Mouse (Mus musculus) heart, embryonic 13.5 days (tissue): ENCODE measurements around the gene Dzip1. TPM values are rescaled to one million over a fixed set of nuclear protein-coding genes. Genes with fewer than 3 reads are reported as not detected.
A peak's percentile ranks its signal among the peaks of the same experiment; 100 is the strongest.

Source experiments
- ATAC-seq: fragments of 200-750 bp; cut with Nextera tagmentation; 2 replicates; pipeline ENCODE4 v1.8.0; 2017; ENCODE audit warnings: moderate TSS enrichment; ENCODE audit not compliant: insufficient number of reproducible peaks, low FRiP score, low TSS enrichment; ENCODE audit errors: extremely low read depth
- H3K27ac ChIP-seq: fragments of 300-500 bp; sonication (generic); replicated peaks from 2 replicates; pipeline ENCODE4 v1.5.1; 2015; ENCODE audit warnings: moderate library complexity, mild to moderate bottlenecking, inconsistent platforms
- H3K27me3 ChIP-seq: fragments of 300-500 bp; sonication (generic); replicated peaks from 2 replicates; pipeline ENCODE4 v1.6.1; 2015; ENCODE audit warnings: mild to moderate bottlenecking, inconsistent platforms
- H3K36me3 ChIP-seq: fragments of 300-500 bp; sonication (generic); 2 replicates; pipeline ENCODE4 v1.6.1; 2015; ENCODE audit warnings: mild to moderate bottlenecking, inconsistent platforms
- H3K4me1 ChIP-seq: fragments of 300-500 bp; sonication (generic); 2 replicates; pipeline ENCODE4 v1.6.1; 2015; ENCODE audit warnings: inconsistent platforms
- H3K4me2 ChIP-seq: fragments of 300-500 bp; sonication (generic); 2 replicates; pipeline ENCODE4 v1.6.1; 2015; ENCODE audit warnings: inconsistent platforms, mild to moderate bottlenecking, moderate library complexity
- H3K4me3 ChIP-seq: fragments of 300-500 bp; sonication (generic); 2 replicates; pipeline ENCODE4 v1.5.1; 2015; ENCODE audit warnings: moderate library complexity, mild to moderate bottlenecking, inconsistent platforms
- H3K9ac ChIP-seq: fragments of 300-500 bp; sonication (generic); 2 replicates; pipeline ENCODE4 v1.6.1; 2015; ENCODE audit warnings: inconsistent platforms, mild to moderate bottlenecking, moderate library complexity
- H3K9me3 ChIP-seq: fragments of 300-500 bp; sonication (generic); 2 replicates; pipeline ENCODE4 v1.6.1; 2016; ENCODE audit warnings: inconsistent platforms
- WGBS: fragments of 180-500 bp; shearing (Covaris S2); methylation state at CpG from one replicate; pipeline ENCODE4 v1.1.7; 2015; ENCODE audit warnings: mixed read lengths; 5-methylcytosine and 5-hydroxymethylcytosine counted together
- polyA plus RNA-seq: library from polyadenylated mRNA; unstranded; fragments of >200 nt; fragmentation: Nextera tagmentation; extraction: Ambion mirVana; gene quantifications from 2 replicates; pipeline ENCODE4 v1.2.1, GENCODE M21; 2015

Gene Dzip1
- polyA plus RNA-seq, 1 experiment from 2014 or later, result 8.0 TPM

DNA sequence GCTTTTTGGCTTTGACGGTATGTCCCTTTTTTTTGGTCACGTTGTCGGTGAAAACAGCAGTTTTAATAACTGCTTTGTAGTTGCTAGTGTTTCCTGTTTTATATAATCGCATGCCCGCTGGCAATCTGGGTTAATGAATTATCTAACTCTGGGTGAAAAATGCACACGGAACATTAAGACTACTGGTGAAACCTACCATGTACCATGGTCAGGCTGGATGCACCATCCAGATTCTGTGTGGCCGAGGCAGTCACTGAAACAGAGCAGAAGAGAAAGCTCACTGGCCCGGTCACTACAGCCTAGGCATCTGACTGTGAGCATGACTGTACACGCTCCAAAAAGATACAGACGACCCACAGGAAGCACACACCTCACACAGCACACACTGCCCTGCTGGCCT is 29.6 kb downstream of the Dzip1 start:
- Histone ChIP-seq H3K27me3 (no peaks in the 10 kb centered on the region), H3K4me3 (no peak overlapping the region), H3K9ac (no peak overlapping the region), H3K9me3 (no peaks in the 10 kb centered on the region), H3K4me1 (no peaks in the 10 kb centered on the region), H3K27ac (no peak overlapping the region), H3K36me3 (peaks cover 77% of the 10 kb centered on the region), H3K4me2 (no peak overlapping the region)
- ATAC-seq, result no peak
- 82% methylated on average over 10 of the region's 10 CpGs for WGBS

- 77% methylated on average over 7 of the region's 7 CpGs for WGBS
Measured at GRCm38 (mm10) chr14:118895228-118895627, 30.0 kb downstream of the Dzip1 start.

DNA sequence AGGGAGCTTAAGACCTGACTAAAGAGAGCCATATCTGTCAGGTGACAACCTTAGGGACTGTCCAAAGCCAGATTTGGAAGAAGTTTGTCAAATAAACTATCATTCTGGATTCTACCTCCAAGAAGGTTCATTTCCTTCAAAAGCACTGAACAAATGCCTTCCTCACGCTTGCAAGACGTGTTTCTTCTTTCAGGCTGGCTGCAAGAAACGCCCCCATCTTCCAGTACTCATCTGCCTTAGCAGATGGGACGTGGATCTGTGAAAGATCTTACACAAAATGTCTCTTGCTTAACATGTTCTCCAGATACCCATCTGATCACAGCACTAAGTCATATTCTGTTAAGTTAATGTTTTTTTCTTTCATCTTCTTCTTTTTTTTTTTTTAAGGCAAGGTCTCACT is 35.2 kb downstream of the Dzip1 start:
- Histone ChIP-seq H3K27me3 (no peaks in the 10 kb centered on the region), H3K27ac (no peak overlapping the region), H3K4me2 (no peak overlapping the region), H3K4me3 (no peak overlapping the region), H3K4me1 (no peaks in the 10 kb centered on the region), H3K36me3 (peaks cover 74% of the 10 kb centered on the region), H3K9ac (no peak overlapping the region), H3K9me3 (no peaks in the 10 kb centered on the region)
- WGBS, result 82% methylated on average over 4 of the region's 4 CpGs
- ATAC-seq, result no peak

More at GRCm38 (mm10) chr14:118895228-118895627, 30.0 kb downstream of the Dzip1 start:
- ATAC-seq, result no peak
- Histone ChIP-seq H3K9me3 (no peaks in the 10 kb centered on the region), H3K36me3 (peaks cover 74% of the 10 kb centered on the region), H3K27ac (no peak overlapping the region), H3K4me2 (no peak overlapping the region), H3K9ac (no peak overlapping the region), H3K27me3 (no peaks in the 10 kb centered on the region), H3K4me3 (no peak overlapping the region), H3K4me1 (no peaks in the 10 kb centered on the region)

DNA sequence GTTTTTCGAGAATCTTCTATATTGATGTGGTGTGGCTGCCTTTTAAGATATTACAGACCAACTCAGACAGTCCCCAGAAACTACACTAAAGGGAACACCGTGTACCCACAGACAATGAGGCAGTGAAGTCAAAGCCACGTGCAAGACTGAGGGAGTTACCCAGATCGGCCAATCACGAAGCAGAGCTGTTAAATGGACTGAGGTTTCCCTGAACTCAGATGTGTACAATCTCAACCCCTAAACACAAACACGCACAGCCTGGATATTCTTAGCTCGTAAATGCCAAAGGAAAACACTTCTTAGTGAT is 41.1 kb downstream of the Dzip1 start:
- no peak for ATAC-seq
- H3K9me3 ChIP-seq, result no peaks in the 10 kb centered on the region
- no peak overlapping the region for H3K9ac ChIP-seq
- no peaks in the 10 kb centered on the region for H3K27me3 ChIP-seq
- no peak overlapping the region; the same call in 1 of the 2 replicates for H3K4me2 ChIP-seq
- peaks cover 12% of the 10 kb centered on the region for H3K4me1 ChIP-seq
- 77% methylated on average over 7 of the region's 7 CpGs for WGBS
- H3K27ac ChIP-seq, result peak overlapping the region; percentile 63
- H3K36me3 ChIP-seq, result peaks cover 82% of the 10 kb centered on the region
- no peak overlapping the region for H3K4me3 ChIP-seq

DNA sequence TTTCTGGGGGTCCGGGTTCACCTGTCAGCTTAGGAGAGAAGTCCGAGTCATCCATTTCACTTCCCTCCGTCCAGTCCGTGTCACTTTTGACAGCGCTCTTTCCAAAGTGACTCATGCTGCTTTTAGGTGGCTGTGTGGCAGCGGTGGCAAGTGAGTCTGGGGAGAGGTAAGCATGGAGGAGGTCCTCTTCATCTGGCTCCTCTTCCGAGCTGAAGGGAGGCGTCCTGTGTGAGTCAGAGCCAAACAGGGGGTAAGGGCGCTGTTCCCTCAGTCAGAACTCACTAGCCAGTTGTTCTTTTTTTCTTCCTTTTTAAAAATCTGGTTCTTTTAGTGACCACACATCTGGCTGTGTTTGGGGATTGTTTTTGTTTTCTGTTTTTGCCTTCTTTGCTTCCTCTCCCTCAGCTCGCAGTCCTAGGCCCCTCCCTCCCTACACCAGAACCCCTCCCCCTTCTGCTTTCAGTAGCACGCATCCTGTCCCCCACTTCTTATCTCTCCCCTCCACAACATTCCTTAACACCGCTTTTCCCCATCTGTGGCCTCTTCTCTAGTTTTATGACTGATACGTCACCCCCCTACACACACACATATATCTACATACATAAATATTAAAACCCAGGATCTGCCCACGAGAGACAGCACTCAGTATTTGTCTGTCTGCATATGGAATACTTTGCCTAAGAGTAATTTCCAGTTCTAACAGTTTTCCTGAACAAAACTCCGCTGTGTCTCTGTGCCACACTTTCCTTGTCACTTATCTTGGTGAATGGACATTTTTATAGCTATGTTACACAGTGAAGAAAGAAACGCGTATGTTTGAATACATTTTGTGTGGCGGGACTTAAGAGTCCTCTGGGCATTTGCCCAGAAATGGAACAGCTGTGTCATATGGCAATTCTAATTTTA is 41.7 kb downstream of the Dzip1 start:
- Histone ChIP-seq H3K4me3 (no peak overlapping the region), H3K4me2 (peak overlapping the region; percentile 39), H3K27ac (peak overlapping the region; percentile 63), H3K9ac (no peak overlapping the region), H3K9me3 (no peaks in the 10 kb centered on the region), H3K4me1 (peaks cover 12% of the 10 kb centered on the region), H3K36me3 (peaks cover 82% of the 10 kb centered on the region), H3K27me3 (no peaks in the 10 kb centered on the region)
- ATAC-seq, result no peak
- 56% methylated on average over 18 of the region's 18 CpGs for WGBS

DNA sequence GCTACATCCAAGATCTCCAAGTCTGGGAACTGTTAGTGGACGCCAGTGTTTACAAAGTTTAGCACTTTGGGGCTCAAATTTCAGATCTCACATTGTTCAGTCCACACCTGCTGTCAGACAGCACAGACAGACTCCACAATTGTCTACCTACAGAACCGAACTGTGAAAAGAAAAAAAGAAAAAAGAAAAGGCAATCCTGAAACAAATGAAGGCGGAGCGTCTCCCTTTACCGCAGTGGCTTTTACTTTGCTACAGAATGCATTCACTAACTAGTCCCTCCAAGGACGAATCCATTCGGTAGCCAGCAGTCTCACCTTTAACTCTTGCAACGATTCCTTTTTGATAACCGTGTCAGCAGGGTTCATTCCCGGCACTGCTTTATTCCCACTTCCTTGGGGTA is 44.6 kb downstream of the Dzip1 start:
- Histone ChIP-seq H3K4me3 (no peak overlapping the region), H3K27ac (no peak overlapping the region), H3K4me1 (peaks cover 12% of the 10 kb centered on the region), H3K4me2 (no peak overlapping the region), H3K9me3 (no peaks in the 10 kb centered on the region), H3K9ac (no peak overlapping the region), H3K36me3 (peaks cover 77% of the 10 kb centered on the region), H3K27me3 (no peaks in the 10 kb centered on the region)
- ATAC-seq, result no peak
- 83% methylated on average over 10 of the region's 10 CpGs for WGBS

DNA sequence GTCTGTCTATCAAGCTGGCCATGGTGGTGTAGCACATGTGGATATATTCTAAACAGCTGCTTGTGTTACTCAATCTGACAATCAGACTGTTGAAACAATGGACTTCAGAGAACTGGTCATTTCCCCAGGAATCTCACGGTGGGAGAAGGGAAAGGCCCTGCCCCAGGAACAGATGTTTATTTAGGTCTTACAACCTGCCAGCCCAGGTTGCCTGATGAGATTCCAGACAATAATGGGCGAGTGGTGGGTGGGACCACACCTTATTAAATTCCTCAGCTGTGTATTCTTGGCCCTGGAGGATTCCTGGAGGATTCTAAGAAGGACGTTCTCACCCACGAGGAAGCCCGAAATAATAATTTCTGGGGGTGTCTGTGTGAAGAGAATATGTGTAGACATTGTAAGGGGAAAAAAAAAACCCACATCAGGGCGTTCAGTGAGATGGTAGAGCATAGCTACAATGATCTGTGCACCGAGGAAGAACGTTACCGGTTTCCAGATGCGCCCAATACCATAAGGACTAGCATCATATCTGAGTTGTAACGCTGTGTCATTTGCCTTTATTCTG is 46.8 kb downstream of the Dzip1 start:
- Histone ChIP-seq H3K27me3 (no peaks in the 10 kb centered on the region), H3K27ac (no peak overlapping the region), H3K36me3 (peaks cover 82% of the 10 kb centered on the region), H3K4me3 (no peak overlapping the region), H3K9ac (no peak overlapping the region), H3K4me1 (peaks cover 3% of the 10 kb centered on the region), H3K9me3 (no peaks in the 10 kb centered on the region), H3K4me2 (no peak overlapping the region)
- no peak for ATAC-seq
- WGBS, result 79% methylated on average over 11 of the region's 11 CpGs

DNA sequence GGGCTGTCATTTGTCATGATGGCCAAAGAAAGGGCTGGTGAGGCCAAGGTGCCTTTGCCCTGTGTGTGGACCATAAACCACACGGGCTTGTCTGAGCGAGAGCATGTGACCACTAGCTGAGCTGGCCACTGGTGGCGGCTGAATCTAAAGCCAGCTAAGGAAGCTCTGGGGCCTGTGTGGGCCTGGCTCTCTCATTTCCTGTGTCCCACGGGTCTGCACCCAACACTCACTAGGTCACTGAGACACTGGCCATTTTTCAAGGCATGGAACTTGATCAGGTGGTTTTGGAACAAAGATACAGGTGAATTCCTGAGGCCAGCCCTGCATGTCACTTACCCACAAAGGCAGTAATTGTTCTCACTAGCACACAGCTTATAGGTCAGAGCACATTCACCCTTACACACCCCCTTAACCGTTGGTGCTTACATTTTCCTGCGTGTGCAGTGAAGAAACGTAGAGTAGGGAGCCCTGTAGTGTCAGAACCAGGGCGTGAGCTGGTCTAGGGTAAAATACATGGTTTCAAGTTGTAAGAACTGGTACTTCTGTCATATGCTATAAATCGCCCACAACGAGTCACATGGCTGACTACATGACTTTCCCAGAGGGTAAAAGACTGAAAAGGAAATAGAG is 50.4 kb downstream of the Dzip1 start:
- Histone ChIP-seq H3K36me3 (peaks cover 62% of the 10 kb centered on the region), H3K27ac (no peak overlapping the region), H3K9me3 (no peaks in the 10 kb centered on the region), H3K27me3 (no peaks in the 10 kb centered on the region), H3K9ac (no peak overlapping the region), H3K4me3 (no peak overlapping the region), H3K4me1 (no peaks in the 10 kb centered on the region), H3K4me2 (no peak overlapping the region)
- WGBS, result 73% methylated on average over 10 of the region's 10 CpGs
- ATAC-seq, result no peak

DNA sequence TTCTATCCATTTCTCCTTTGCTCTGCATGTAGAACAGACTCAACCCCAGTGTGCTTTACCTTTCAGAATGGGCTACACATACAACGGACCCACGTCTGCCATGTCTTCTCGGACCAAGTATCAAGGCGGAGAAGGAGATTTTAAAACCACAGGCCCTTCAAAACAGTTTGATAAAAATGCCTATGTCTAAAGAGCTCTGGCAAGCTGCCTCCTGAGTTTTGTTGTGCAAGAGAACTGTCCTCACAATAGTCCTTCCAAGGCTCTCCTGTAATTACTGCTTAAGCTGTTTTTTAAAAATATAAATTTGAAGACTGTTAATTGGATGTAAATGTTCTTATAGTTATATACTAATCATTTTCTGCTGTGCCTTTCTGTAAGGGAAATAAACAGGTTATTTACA is 51.1 kb downstream of the Dzip1 start:
- Histone ChIP-seq H3K9me3 (no peaks in the 10 kb centered on the region), H3K36me3 (peaks cover 54% of the 10 kb centered on the region), H3K4me3 (no peak overlapping the region), H3K9ac (no peak overlapping the region), H3K27ac (no peak overlapping the region), H3K4me2 (no peak overlapping the region), H3K4me1 (no peaks in the 10 kb centered on the region), H3K27me3 (no peaks in the 10 kb centered on the region)
- no peak for ATAC-seq
- WGBS, result 91% methylated on average over 4 of the region's 4 CpGs

- Histone ChIP-seq H3K4me3 (no peak overlapping the region), H3K9ac (no peak overlapping the region), H3K4me2 (no peak overlapping the region), H3K27me3 (no peaks in the 10 kb centered on the region), H3K27ac (no peak overlapping the region), H3K4me1 (no peaks in the 10 kb centered on the region), H3K36me3 (peaks cover 18% of the 10 kb centered on the region), H3K9me3 (no peaks in the 10 kb centered on the region)
- WGBS, result 52% methylated on average over 6 of the region's 6 CpGs
- ATAC-seq, result no peak
Measured at GRCm38 (mm10) chr14:118869712-118870111, 55.5 kb downstream of the Dzip1 start.

DNA sequence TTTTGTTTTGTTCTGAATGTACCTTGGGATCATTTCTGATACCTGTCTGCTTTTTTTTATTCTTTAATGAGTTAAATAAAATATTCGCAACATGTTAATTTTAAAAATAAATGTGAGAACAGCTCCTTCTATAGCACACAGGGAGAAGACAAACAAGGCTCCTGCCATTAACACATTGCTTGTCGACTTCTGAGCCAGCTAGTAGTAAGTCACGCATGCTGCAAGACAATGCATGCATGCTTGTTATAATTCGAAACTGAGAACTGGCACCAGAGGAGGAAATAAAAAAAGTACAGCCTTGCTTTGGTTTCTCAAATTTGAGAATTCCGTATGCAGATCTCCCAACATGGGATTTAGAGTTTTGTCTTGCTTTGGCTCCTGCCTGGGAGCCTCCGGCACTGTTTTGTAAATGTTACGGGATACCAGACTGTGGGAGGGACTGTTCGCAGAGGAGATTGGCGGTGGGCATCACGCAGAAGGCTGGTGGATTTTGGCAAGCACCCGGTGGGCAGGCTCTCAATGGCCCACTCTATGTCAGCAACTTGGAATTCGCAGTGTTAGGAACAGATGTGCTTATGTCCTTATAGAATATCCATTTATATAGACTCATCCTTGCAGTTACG is 57.0 kb downstream of the Dzip1 start:
- H3K4me1 ChIP-seq, result no peaks in the 10 kb centered on the region
- H3K4me3 ChIP-seq, result no peak overlapping the region
- no peak overlapping the region for H3K27ac ChIP-seq
- H3K36me3 ChIP-seq, result 0 out of 2 replicates have a peak, but pooled peaks cover 7% of the 10 kb centered on the region
- no peaks in the 10 kb centered on the region for H3K9me3 ChIP-seq
- no peak overlapping the region for H3K9ac ChIP-seq
- ATAC-seq, result no peak
- WGBS, result 80% methylated on average over 13 of the region's 13 CpGs
- no peaks in the 10 kb centered on the region for H3K27me3 ChIP-seq
- H3K4me2 ChIP-seq, result no peak overlapping the region
